Mouse (Mus musculus) CH12.LX (cell line): ENCODE measurements around the gene Mfge8. TPM values are rescaled to one million over a fixed set of nuclear protein-coding genes. Genes with fewer than 3 reads are reported as not detected.

Source experiments
- DNase-seq: peaks from one replicate; pipeline ENCODE4 v3.0.0-alpha.2; 2013; ENCODE audit errors: extremely low read depth
- H3K27ac ChIP-seq: 2 replicates; pipeline ENCODE4 v1.5.1; 2012; ENCODE audit warnings: low read depth, mild to moderate bottlenecking, control low read depth, moderate library complexity; ENCODE audit not compliant: insufficient read depth
- H3K27me3 ChIP-seq: replicated peaks from 2 replicates; pipeline ENCODE3; 2012; ENCODE audit warnings: inconsistent platforms
- H3K36me3 ChIP-seq, 2 experiments: replicated peaks in 1 of 2; 2 replicates each; pipeline versions ENCODE3 to v1.6.1; 2012; ENCODE audit warnings: inconsistent platforms in 1 of 2, low read length in 1 of 2, mild to moderate bottlenecking in 1 of 2, mixed read lengths in 1 of 2, moderate library complexity in 1 of 2; ENCODE audit not compliant: control insufficient read depth in 1 of 2, insufficient read depth in 1 of 2
- H3K4me1 ChIP-seq, 2 experiments: 2 replicates each; pipeline ENCODE4 v1.6.1; 2012; ENCODE audit warnings: inconsistent platforms in 1 of 2, moderate library complexity in 1 of 2; ENCODE audit not compliant: insufficient read depth in 2 of 2, control insufficient read depth in 1 of 2
- H3K4me2 ChIP-seq: 2 replicates; pipeline ENCODE4 v1.6.1; 2012; ENCODE audit warnings: low read depth, mild to moderate bottlenecking, control low read depth; ENCODE audit not compliant: poor library complexity, insufficient read depth, severe bottlenecking
- H3K4me3 ChIP-seq, 3 experiments: fragments of 150-350 bp in 1 of 3; sonication (generic) in 1 of 3; replicated peaks in 1 of 3; 2 replicates each; pipeline versions ENCODE3 to v1.5.1; 2011 to 2012; ENCODE audit warnings: low read depth in 2 of 3, low read length in 2 of 3, mild to moderate bottlenecking in 2 of 3, moderate library complexity in 2 of 3, control low read depth in 1 of 3, improper control_type of control experiment in 1 of 3, inconsistent platforms in 1 of 3, mixed read lengths in 1 of 3; ENCODE audit not compliant: poor library complexity in 1 of 3
- H3K79me2 ChIP-seq: replicated peaks from 2 replicates; pipeline ENCODE4 v1.6.1; 2012; ENCODE audit warnings: mild to moderate bottlenecking, moderate library complexity; ENCODE audit not compliant: control insufficient read depth, poor library complexity, insufficient read depth, severe bottlenecking; ENCODE audit errors: extremely low read depth
- H3K9ac ChIP-seq: 2 replicates; pipeline ENCODE4 v1.6.1; 2012; ENCODE audit warnings: low read depth, mild to moderate bottlenecking, control low read depth, moderate library complexity; ENCODE audit not compliant: insufficient read depth
- H3K9me3 ChIP-seq: replicated peaks from 2 replicates; pipeline ENCODE3; 2012; ENCODE audit warnings: low read length, inconsistent platforms, mixed read lengths
- BHLHE40 ChIP-seq: IDR thresholded peaks from 2 replicates; pipeline ENCODE4 v1.6.1; 2011; ENCODE audit warnings: mild to moderate bottlenecking, low read depth, low read length, improper control_type of control experiment
- CHD1 ChIP-seq: IDR thresholded peaks from 2 replicates; pipeline ENCODE4 v1.6.1; 2012; ENCODE audit warnings: low read depth, low read length, improper control_type of control experiment, inconsistent platforms
- CHD2 ChIP-seq: IDR thresholded peaks from 2 replicates; pipeline ENCODE4 v1.6.1; 2011; ENCODE audit warnings: low read length, improper control_type of control experiment
- CTCF ChIP-seq, 2 experiments: IDR thresholded peaks in 1 of 2; conservative IDR thresholded peaks in 1 of 2; 2 replicates each; pipeline ENCODE4 v1.5.1; 2011 to 2012; ENCODE audit warnings: low read depth in 2 of 2, low read length in 2 of 2, improper control_type of control experiment in 1 of 2, inconsistent platforms in 1 of 2, mild to moderate bottlenecking in 1 of 2, moderate library complexity in 1 of 2
- ELF1 ChIP-seq: IDR thresholded peaks from 2 replicates; pipeline ENCODE4 v1.6.1; 2014; ENCODE audit warnings: low read depth, mild to moderate bottlenecking, inconsistent platforms, low read length, improper control_type of control experiment
- EP300 ChIP-seq: IDR thresholded peaks from 2 replicates; pipeline ENCODE4 v1.6.1; 2011; ENCODE audit warnings: low read length, improper control_type of control experiment
- ETS1 ChIP-seq: conservative IDR thresholded peaks from 2 replicates; pipeline ENCODE4 v1.6.1; 2012; ENCODE audit warnings: low read depth, mild to moderate bottlenecking, inconsistent platforms, low read length, improper control_type of control experiment, moderate library complexity
- GABPA ChIP-seq: IDR thresholded peaks from 2 replicates; pipeline ENCODE4 v1.6.1; 2012; ENCODE audit warnings: low read depth, low read length, improper control_type of control experiment, inconsistent platforms; ENCODE audit not compliant: insufficient replicate concordance
- HCFC1 ChIP-seq: IDR thresholded peaks from 2 replicates; pipeline ENCODE4 v1.6.1; 2012; ENCODE audit warnings: low read depth, mild to moderate bottlenecking, inconsistent platforms, low read length, improper control_type of control experiment
- IRF4 ChIP-seq: IDR thresholded peaks from 2 replicates; pipeline ENCODE4 v1.6.1; 2014; ENCODE audit warnings: low read depth, mild to moderate bottlenecking, inconsistent platforms, low read length, improper control_type of control experiment
- JUN ChIP-seq: IDR thresholded peaks from 2 replicates; pipeline ENCODE4 v1.6.1; 2011; ENCODE audit warnings: low read depth, mild to moderate bottlenecking, low read length, improper control_type of control experiment, moderate library complexity; ENCODE audit not compliant: insufficient read depth
- MAX ChIP-seq: IDR thresholded peaks from 2 replicates; pipeline ENCODE4 v1.6.1; 2011; ENCODE audit warnings: low read length, improper control_type of control experiment
- MAZ ChIP-seq: IDR thresholded peaks from 2 replicates; pipeline ENCODE4 v1.6.1; 2012; ENCODE audit warnings: low read depth, mild to moderate bottlenecking, inconsistent platforms, low read length, improper control_type of control experiment, moderate library complexity
- MEF2A ChIP-seq: IDR thresholded peaks from 2 replicates; pipeline ENCODE4 v1.6.1; 2014; ENCODE audit warnings: low read depth, mild to moderate bottlenecking, inconsistent platforms, low read length, improper control_type of control experiment, borderline replicate concordance
- MXI1 ChIP-seq: IDR thresholded peaks from 2 replicates; pipeline ENCODE4 v1.6.1; 2011; ENCODE audit warnings: mild to moderate bottlenecking, low read depth, low read length, improper control_type of control experiment
- MYC ChIP-seq: IDR thresholded peaks from 2 replicates; pipeline ENCODE4 v1.6.1; 2011; ENCODE audit warnings: low read depth, mild to moderate bottlenecking, improper control_type of control experiment, low read length
- NELFE ChIP-seq: IDR thresholded peaks from 2 replicates; pipeline ENCODE4 v1.6.1; 2011; ENCODE audit warnings: low read depth, low read length, improper control_type of control experiment
- NRF1 ChIP-seq: IDR thresholded peaks from 2 replicates; pipeline ENCODE4 v1.6.1; 2014; ENCODE audit warnings: low read depth, mild to moderate bottlenecking, inconsistent platforms, low read length, improper control_type of control experiment, moderate library complexity
- PAX5 ChIP-seq: IDR thresholded peaks from 2 replicates; pipeline ENCODE4 v1.6.1; 2012; ENCODE audit warnings: low read length, inconsistent platforms, mixed read lengths
- POLR2AphosphoS2 ChIP-seq: IDR thresholded peaks from 2 replicates; pipeline ENCODE4 v1.6.1; 2011; ENCODE audit warnings: low read depth, low read length, improper control_type of control experiment
- TCF12 ChIP-seq: IDR thresholded peaks from 2 replicates; pipeline ENCODE4 v1.6.1; 2014; ENCODE audit warnings: low read depth, mild to moderate bottlenecking, inconsistent platforms, low read length, improper control_type of control experiment
- UBTF ChIP-seq: IDR thresholded peaks from 2 replicates; pipeline ENCODE4 v1.6.1; 2012; ENCODE audit warnings: low read depth, mild to moderate bottlenecking, inconsistent platforms, low read length, improper control_type of control experiment, moderate library complexity
- USF1 ChIP-seq: IDR thresholded peaks from 2 replicates; pipeline ENCODE4 v1.6.1; 2014; ENCODE audit warnings: low read depth, mild to moderate bottlenecking, inconsistent platforms, low read length, improper control_type of control experiment
- USF2 ChIP-seq: conservative IDR thresholded peaks from 2 replicates; pipeline ENCODE4 v1.6.1; 2011; ENCODE audit warnings: low read depth, low read length, improper control_type of control experiment
- ZC3H11A ChIP-seq: IDR thresholded peaks from 2 replicates; pipeline ENCODE4 v1.6.1; 2012; ENCODE audit warnings: low read depth, mild to moderate bottlenecking, inconsistent platforms, low read length, improper control_type of control experiment
- ZKSCAN1 ChIP-seq: IDR thresholded peaks from 2 replicates; pipeline ENCODE4 v1.6.1; 2012; ENCODE audit warnings: low read depth, inconsistent platforms, low read length, improper control_type of control experiment, borderline replicate concordance
- ZMIZ1 ChIP-seq: IDR thresholded peaks from 2 replicates; pipeline ENCODE4 v1.6.1; 2012; ENCODE audit warnings: low read depth, mild to moderate bottlenecking, inconsistent platforms, low read length, improper control_type of control experiment
- dilution Hi-C: fragments of 300-500 bp; cut with MboI; formaldehyde crosslinking; loops from 2 replicates; pipeline ENCODE4 v1.14.3; 2020; ENCODE audit warnings: low sequenced_read_pairs; ENCODE audit not compliant: extremely low pct_unique_long_range_greater_than_20kb, extremely low pct_ligation_motif_present
- in situ Hi-C: fragments of 300-500 bp; cut with MboI; formaldehyde crosslinking; loops from 3 replicates; pipeline ENCODE4 v1.14.3; 2019; ENCODE audit warnings: low sequenced_read_pairs, low pct_ligation_motif_present, low pct_unique_long_range_greater_than_20kb, mixed read lengths
- polyA plus RNA-seq: library from polyadenylated mRNA; unstranded; fragments of >175 nt; gene quantifications from 2 replicates; pipeline ENCODE4 v1.2.1, GENCODE M21; 2012; ENCODE audit warnings: low read depth; ENCODE audit not compliant: insufficient read length
- total RNA-seq, 2 experiments: library from RNA; depleted of rRNA; stranded (reverse); fragments of 300-350 nt in 1 of 2; fragments of >200 nt in 1 of 2; gene quantifications; 2 replicates each; pipeline ENCODE4 v1.2.3; 2012 to 2014

The Mfge8 gene
- total and polyA plus RNA-seq, 3 experiments: 13.0 to 24.5 (median 13.2) TPM

DNA sequence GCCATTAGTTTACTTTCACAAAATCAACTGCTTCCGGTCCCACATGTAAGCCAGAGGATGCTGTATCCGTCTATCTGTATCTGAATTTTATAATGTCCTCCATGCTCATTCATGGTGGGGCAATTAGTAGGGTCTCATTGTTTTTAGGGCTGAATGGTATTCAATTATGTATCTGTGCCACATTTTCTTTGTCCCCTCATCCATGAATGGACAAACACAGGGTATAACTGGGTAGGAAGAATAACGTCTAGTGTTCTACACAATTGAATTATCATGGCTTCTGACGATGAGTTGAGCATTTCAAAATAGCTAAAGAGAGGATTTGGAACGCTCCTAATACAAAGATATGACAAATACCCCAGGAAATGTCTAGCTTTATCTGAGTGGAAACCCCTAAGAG, 42.6 kb upstream of the Mfge8 start:
- dilution Hi-C loops: no loop called here
- no peaks in the 10 kb centered on the region for H3K4me1 ChIP-seq
- TF ChIP-seq CHD2 (no peak), GABPA (no peak), ZC3H11A (no peak), PAX5 (no peak)
- TF ChIP-seq, all 38 proteins: peak for 0
- no peaks in the 10 kb centered on the region for H3K9me3 ChIP-seq
- H3K9ac ChIP-seq: no peak overlapping the region
- H3K36me3 ChIP-seq: no peaks in the 10 kb centered on the region
- no peak overlapping the region for H3K4me3 ChIP-seq
- no peak for DNase-seq
- H3K27me3 ChIP-seq: peaks cover 35% of the 10 kb centered on the region
- H3K4me2 ChIP-seq: no peak overlapping the region
- H3K27ac ChIP-seq: no peak overlapping the region
- no peaks in the 10 kb centered on the region for H3K79me2 ChIP-seq
- in situ Hi-C loops: no loop called here

DNA sequence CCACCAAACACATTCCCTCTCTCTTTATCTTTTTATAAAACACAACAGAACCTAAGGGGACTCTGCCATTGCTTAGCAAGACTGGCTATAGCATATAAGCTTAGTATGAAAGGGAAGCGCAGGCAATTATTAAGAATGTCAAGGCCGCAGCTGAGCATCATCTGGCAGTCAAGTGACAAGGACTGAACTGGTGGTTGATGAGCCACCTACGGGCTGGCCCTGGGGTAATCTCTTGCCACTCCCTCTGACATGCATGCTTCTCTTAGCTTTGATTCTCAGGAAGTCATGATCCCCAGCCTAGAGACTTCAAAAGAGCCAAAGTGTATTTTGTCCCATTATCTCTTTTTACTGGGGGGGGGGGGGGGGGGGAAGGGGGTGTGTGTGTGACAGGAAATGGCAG, 41.7 kb upstream of the Mfge8 start:
- H3K4me3 ChIP-seq: no peak overlapping the region
- in situ Hi-C loops: no loop called here

DNA sequence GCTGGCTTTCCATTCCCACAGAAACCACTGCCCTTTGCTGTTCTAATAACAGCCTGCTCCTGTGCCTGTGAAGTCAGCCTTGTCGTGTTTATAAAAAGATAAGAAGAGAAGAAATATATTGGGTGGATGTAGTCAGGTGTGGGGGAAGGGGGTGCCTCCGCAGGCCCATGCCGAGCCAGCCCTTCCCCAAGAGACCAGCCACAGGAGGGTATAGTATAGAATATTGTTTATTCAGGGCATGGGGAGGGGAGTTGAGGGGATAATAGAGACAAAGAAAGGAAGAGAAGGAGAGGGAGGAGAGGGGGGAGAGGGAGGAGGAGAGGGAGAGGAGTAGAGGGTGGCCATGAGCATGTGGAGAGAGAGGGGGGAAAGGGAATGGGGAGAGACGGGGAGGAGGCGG, 40.4 kb upstream of the Mfge8 start:
- H3K4me3 ChIP-seq: no peak overlapping the region
- no peak for DNase-seq
- dilution Hi-C loops (no loop called here), in situ Hi-C loops (no loop called here)
- no peaks in the 10 kb centered on the region for H3K79me2 ChIP-seq
- TF ChIP-seq IRF4 (no peak), HCFC1 (no peak), POLR2AphosphoS2 (no peak), ZC3H11A (no peak), CHD1 (no peak), MEF2A (no peak), NRF1 (no peak), USF2 (no peak), GABPA (no peak), ELF1 (no peak), MAZ (no peak), MXI1 (no peak), NELFE (no peak), CTCF (conservative IDR thresholded peaks at IDR 0.05 in 1 of 2, IDR thresholded peaks at IDR 0.05 in 1 of 2; ENCODE audit: low read depth in 2 of 2, low read length in 2 of 2) (no peak), MYC (no peak), BHLHE40 (no peak), TCF12 (no peak), ZMIZ1 (no peak), MAX (no peak)
- peaks cover 43% of the 10 kb centered on the region for H3K27me3 ChIP-seq
- no peaks in the 10 kb centered on the region for H3K9me3 ChIP-seq
- no peaks in the 10 kb centered on the region for H3K4me1 ChIP-seq
- no peak overlapping the region for H3K4me2 ChIP-seq
- no peak overlapping the region for H3K27ac ChIP-seq
- H3K36me3 ChIP-seq: no peaks in the 10 kb centered on the region
- no peak overlapping the region for H3K9ac ChIP-seq

More for the DNA sequence above, 41.7 kb upstream of the Mfge8 start:
- no peaks in the 10 kb centered on the region for H3K36me3 ChIP-seq
- DNase-seq: no peak
- no peak overlapping the region for H3K4me2 ChIP-seq
- no peak overlapping the region for H3K9ac ChIP-seq
- H3K9me3 ChIP-seq: no peaks in the 10 kb centered on the region
- peaks cover 43% of the 10 kb centered on the region for H3K27me3 ChIP-seq
- dilution Hi-C loops: no loop called here
- TF ChIP-seq CHD2 (no peak), ZC3H11A (no peak), ETS1 (no peak), TCF12 (no peak), ZMIZ1 (no peak), USF1 (no peak), JUN (no peak), EP300 (no peak), UBTF (no peak), PAX5 (no peak), ZKSCAN1 (no peak)
- TF ChIP-seq, all 38 proteins: peak for 0
- no peaks in the 10 kb centered on the region for H3K4me1 ChIP-seq
- no peaks in the 10 kb centered on the region for H3K79me2 ChIP-seq
- no peak overlapping the region for H3K27ac ChIP-seq
